In the genomic region with DNA sequence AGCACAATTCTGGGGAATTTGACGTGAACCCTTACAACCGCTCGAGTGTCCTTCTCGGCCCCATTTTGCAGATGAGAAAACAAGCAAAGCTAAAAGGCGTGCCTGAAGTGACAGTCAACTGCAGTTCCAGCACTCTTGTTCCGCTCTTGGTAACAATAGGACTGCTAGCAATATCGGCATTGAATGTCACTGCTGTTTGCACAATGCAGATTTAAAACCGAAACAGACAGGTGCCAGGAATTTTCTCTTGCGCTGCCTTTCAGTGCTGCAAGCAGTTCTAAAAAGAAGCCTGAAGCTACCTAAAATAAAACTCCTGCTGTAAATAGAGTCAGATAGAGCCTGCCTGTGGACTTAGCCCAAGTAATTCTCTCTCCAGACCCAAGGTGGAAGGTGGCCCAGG, we compare ENCODE assay signal across 10 mouse cellular contexts. TPM values are rescaled to one million over a fixed set of nuclear protein-coding genes. Genes with fewer than 3 reads are reported as not detected.
DNase-seq lines count a peak whose midpoint lies in the region; ATAC-seq and TF ChIP-seq lines count a peak whose summit lies in the region.
"Had no signal": no experiment of that assay in that cellular context is flagged by ENCODE, and none has a peak within 500 bp of the region (broad histone marks: within the 10 kb centered on the region; RNA-seq: fewer than 3 reads in every experiment).

No protein-coding gene starts in this region.

- 79% methylated on average over 9 of the region's 9 CpGs for WGBS in heart, postnatal 0 days
- 89% methylated on average over 9 of the region's 9 CpGs for WGBS in heart, embryonic 12.5 days
- WGBS in midbrain, embryonic 14.5 days: 64% methylated on average over 9 of the region's 9 CpGs
- WGBS in midbrain, embryonic 10.5 days: 88% methylated on average over 9 of the region's 9 CpGs
- WGBS in liver, embryonic 14.5 days (ENCODE audit: insufficient replicate concordance): 84% methylated on average over 9 of the region's 9 CpGs

- H3K9me3 ChIP-seq in heart, postnatal 0 days (replicated peaks; ENCODE audit: control insufficient read depth, low read length): no peaks in the 10 kb centered on the region
- H3K9me3 ChIP-seq in heart, embryonic 12.5 days (replicated peaks): no peaks in the 10 kb centered on the region
- no peaks in the 10 kb centered on the region for H3K9me3 ChIP-seq in midbrain, embryonic 14.5 days (ENCODE audit: control insufficient read depth, low read length)
- no peaks in the 10 kb centered on the region for H3K9me3 ChIP-seq in midbrain, embryonic 10.5 days (replicated peaks)
- H3K9me3 ChIP-seq in liver, embryonic 14.5 days (ENCODE audit: control insufficient read depth, low read length): no peaks in the 10 kb centered on the region

- peak overlapping the region; percentile 45 for H3K4me2 ChIP-seq in heart, postnatal 0 days (ENCODE audit: low read depth, low read length)
- H3K4me2 ChIP-seq in heart, embryonic 12.5 days: no peak overlapping the region
- peak overlapping the region; percentile 27 for H3K4me2 ChIP-seq in midbrain, embryonic 14.5 days (ENCODE audit: low read length)
- H3K4me2 ChIP-seq in liver, embryonic 14.5 days (ENCODE audit: low read depth): peak overlapping the region; percentile 35

- H3K4me1 ChIP-seq in heart, postnatal 0 days (ENCODE audit: control insufficient read depth, insufficient read depth): peaks cover 72% of the 10 kb centered on the region
- H3K4me1 ChIP-seq in heart, embryonic 12.5 days (replicated peaks): peaks cover 63% of the 10 kb centered on the region
- H3K4me1 ChIP-seq in midbrain, embryonic 14.5 days (ENCODE audit: control insufficient read depth, insufficient read depth, low read length): peaks cover 46% of the 10 kb centered on the region
- peaks cover 77% of the 10 kb centered on the region for H3K4me1 ChIP-seq in midbrain, embryonic 10.5 days
- H3K4me1 ChIP-seq in liver, embryonic 14.5 days (replicated peaks; ENCODE audit: control insufficient read depth in 2 of 2, insufficient read depth in 2 of 2, low read length in 1 of 2): peaks cover 51 to 53% of the 10 kb centered on the region in 2 experiments

- H3K4me3 ChIP-seq in heart, postnatal 0 days (ENCODE audit: low read depth, low read length): no peak overlapping the region
- H3K4me3 ChIP-seq in heart, embryonic 12.5 days: no peak overlapping the region
- no peak overlapping the region for H3K4me3 ChIP-seq in midbrain, embryonic 14.5 days (replicated peaks; ENCODE audit: low read depth, low read length)
- H3K4me3 ChIP-seq in midbrain, embryonic 10.5 days: no peak overlapping the region
- H3K4me3 ChIP-seq in liver, embryonic 14.5 days (ENCODE audit: insufficient read depth in 1 of 2, low read depth in 2 of 2, low read length in 2 of 2): no peak overlapping the region; a peak in 1 of 4 replicates

- TF ChIP-seq EP300 in heart, postnatal 0 days (IDR thresholded peaks at IDR 0.05; ENCODE audit: low read depth): no peak
- TF ChIP-seq EP300 in liver, embryonic 14.5 days (IDR thresholded peaks at IDR 0.05; ENCODE audit: low read depth): no peak

- no peak for ATAC-seq in heart, postnatal 0 days (ENCODE audit: insufficient read depth, low read depth)
- no peak for ATAC-seq in heart, embryonic 12.5 days (ENCODE audit: insufficient number of reproducible peaks, low FRiP score)
- ATAC-seq in midbrain, embryonic 14.5 days (ENCODE audit: low FRiP score, low TSS enrichment): no peak
- no peak for ATAC-seq in liver, embryonic 14.5 days (ENCODE audit: insufficient read depth)
- ATAC-seq in inflammation-experienced regulatory T-cells, adult 6 months: no peak

- H3K36me3 ChIP-seq in heart, postnatal 0 days (replicated peaks; ENCODE audit: control insufficient read depth, insufficient read depth, low read length): no peaks in the 10 kb centered on the region
- 0 out of 2 replicates have a peak, but pooled peaks cover 3% of the 10 kb centered on the region for H3K36me3 ChIP-seq in heart, embryonic 12.5 days
- H3K36me3 ChIP-seq in midbrain, embryonic 14.5 days (ENCODE audit: control insufficient read depth, insufficient read depth, low read length): no peaks in the 10 kb centered on the region
- H3K36me3 ChIP-seq in midbrain, embryonic 10.5 days: no peaks in the 10 kb centered on the region
- no peaks in the 10 kb centered on the region for H3K36me3 ChIP-seq in liver, embryonic 14.5 days (replicated peaks; ENCODE audit: control insufficient read depth, insufficient read depth, low read depth)

- peak overlapping the region; percentile 44 for H3K27ac ChIP-seq in heart, postnatal 0 days (ENCODE audit: low read depth)
- H3K27ac ChIP-seq in heart, embryonic 12.5 days (ENCODE audit: poor library complexity, severe bottlenecking): no peak overlapping the region
- no peak overlapping the region for H3K27ac ChIP-seq in midbrain, embryonic 14.5 days (replicated peaks; ENCODE audit: low read depth, low read length)
- H3K27ac ChIP-seq in midbrain, embryonic 10.5 days (replicated peaks): no peak overlapping the region
- H3K27ac ChIP-seq in liver, embryonic 14.5 days: no peak overlapping the region

- H3K27me3 ChIP-seq in heart, postnatal 0 days (ENCODE audit: control insufficient read depth, insufficient read depth, low read length): no peaks in the 10 kb centered on the region
- H3K27me3 ChIP-seq in heart, embryonic 12.5 days (replicated peaks): no peaks in the 10 kb centered on the region
- H3K27me3 ChIP-seq in midbrain, embryonic 14.5 days (ENCODE audit: control insufficient read depth, insufficient read depth, low read length): no peaks in the 10 kb centered on the region
- H3K27me3 ChIP-seq in midbrain, embryonic 10.5 days (ENCODE audit: low read depth, poor library complexity, severe bottlenecking): no peaks in the 10 kb centered on the region
- no peaks in the 10 kb centered on the region for H3K27me3 ChIP-seq in liver, embryonic 14.5 days (ENCODE audit: control insufficient read depth, insufficient read depth, low read length)

- DNase-seq in heart, postnatal 0 days (ENCODE audit: low spot score): no peak
- no peak for DNase-seq in midbrain, embryonic 14.5 days
- no peak for DNase-seq in midbrain, embryonic 10.5 days (ENCODE audit: low spot score)
- no peak for DNase-seq in liver, embryonic 14.5 days (ENCODE audit: low read depth in 3 of 3, low spot score in 3 of 3)
- no peak for DNase-seq in right cerebral cortex, postnatal 25 days
- DNase-seq in frontal cortex, postnatal 10 days (ENCODE audit: low spot score in 2 of 2): no peak
- DNase-seq: heart, postnatal 10 days; thymus, adult 18-20 months had no signal

- no peak for TF ChIP-seq CTCF in heart, postnatal 0 days (IDR thresholded peaks at IDR 0.05; ENCODE audit: low read depth)
- TF ChIP-seq CTCF in liver, embryonic 14.5 days (IDR thresholded peaks at IDR 0.05; ENCODE audit: low read depth): no peak

- no peak overlapping the region for H3K9ac ChIP-seq in heart, postnatal 0 days (replicated peaks; ENCODE audit: low read depth, low read length)
- H3K9ac ChIP-seq in heart, embryonic 12.5 days: no peak overlapping the region
- H3K9ac ChIP-seq in midbrain, embryonic 14.5 days (replicated peaks; ENCODE audit: low read length): no peak overlapping the region
- no peak overlapping the region for H3K9ac ChIP-seq in liver, embryonic 14.5 days (replicated peaks)

RNA-seq across cellular contexts. Expression of gene Pik3r1, which starts 4.3 kb away (rescaled TPM):
- total RNA-seq in heart, postnatal 0 days (2014; rRNA removed; ENCODE audit: low replicate concordance): 31.6 and 33.8 TPM in 2 replicates
- polyA plus RNA-seq in heart, postnatal 0 days (2015; fragmentation: Nextera tagmentation; extraction: Ambion mirVana): 13.6 and 16.3 TPM in 2 replicates
- polyA plus RNA-seq in heart, embryonic 12.5 days (2016; fragmentation: Nextera tagmentation; extraction: Ambion mirVana): 14.8 and 18.1 TPM in 2 replicates
- 60.2 and 63.3 TPM in 2 replicates for polyA plus RNA-seq in midbrain, embryonic 14.5 days (2014; fragmentation: Nextera tagmentation; extraction: Ambion mirVana)
- polyA plus RNA-seq in midbrain, embryonic 10.5 days (2016; fragmentation: Nextera tagmentation; extraction: Ambion mirVana): 14.8 and 16.4 TPM in 2 replicates
- polyA plus RNA-seq in liver, embryonic 14.5 days (2012; rRNA removed): 6.6 and 10.3 TPM in 2 replicates
- 23.7 and 25.5 TPM in 2 replicates for polyA plus RNA-seq in liver, embryonic 14.5 days (2014; fragmentation: Nextera tagmentation; extraction: Ambion mirVana)
- polyA plus RNA-seq in inflammation-experienced regulatory T-cells, adult 6 months (2017; shearing (Covaris generic)): 10 to 100 TPM; 78.0 to 94.8 (median 90.1) TPM
